Mouse (Mus musculus): ENCODE measurements at regions not wholly inside any gene's neighbourhood (a gene's known extent, or its start where the extent isn't known, plus 50 kb on each side); places are given as distances from the start of the nearest gene placed in this dataset.
"Not testable (repeated sequence)": the region's sequence is repeated elsewhere in the genome, so short reads cannot be mapped to it uniquely, and the experiment has no call there.

DNA sequence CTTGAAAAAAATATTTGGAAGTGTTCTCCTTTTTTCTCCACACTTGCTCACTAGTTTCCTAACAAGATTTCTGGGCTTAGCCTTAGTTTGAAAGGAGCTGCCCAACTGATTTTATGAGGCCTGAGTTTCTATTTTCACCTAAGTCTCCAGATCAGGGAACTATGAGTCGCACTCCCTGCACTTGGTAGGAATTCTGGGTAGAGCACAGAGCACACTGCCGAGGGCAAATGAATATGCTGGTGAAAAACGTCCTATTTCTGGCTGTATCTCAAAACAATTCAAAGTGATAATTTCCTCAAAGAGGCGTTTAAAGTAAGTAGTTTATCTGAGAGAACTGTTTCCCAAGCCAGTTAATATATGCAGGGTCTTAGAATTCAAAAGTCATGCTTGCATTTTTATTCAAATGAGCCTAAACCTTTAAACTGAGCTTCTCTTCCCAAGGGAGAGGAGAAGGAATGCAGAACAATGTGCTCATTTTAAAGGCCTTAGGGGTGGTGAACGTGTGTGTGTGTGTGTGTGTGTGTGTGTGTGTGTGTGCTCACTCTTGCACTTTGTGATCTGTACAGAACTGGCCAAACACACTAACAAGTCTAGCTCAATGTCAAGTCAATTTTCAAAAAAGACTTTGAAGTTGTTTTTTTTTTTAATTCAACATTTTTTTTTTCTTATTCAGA, 156.9 kb downstream of the Wdr20rt start:
- no peak overlapping the region for H3K9ac ChIP-seq (ENCODE audit: low read depth, low read length, severe bottlenecking)
- DNase-seq (ENCODE audit: low spot score) = no peak
- H3K27ac ChIP-seq (replicated peaks; ENCODE audit: low read depth, low read length) = no peak overlapping the region
- no peak overlapping the region for H3K4me2 ChIP-seq (replicated peaks; ENCODE audit: low read depth, low read length, severe bottlenecking)
- 43% methylated on average over 5 of the region's 5 CpGs for WGBS
- no peaks in the 10 kb centered on the region for H3K27me3 ChIP-seq (ENCODE audit: control insufficient read depth, insufficient read depth, low read length)
- H3K4me3 ChIP-seq (replicated peaks; ENCODE audit: low read length) = no peak overlapping the region
- ATAC-seq (ENCODE audit: low FRiP score, low read depth) = no peak
- H3K36me3 ChIP-seq (ENCODE audit: control insufficient read depth, insufficient read depth, low read length) = no peaks in the 10 kb centered on the region
- TF ChIP-seq POLR2A (IDR thresholded peaks at IDR 0.05; ENCODE audit: borderline replicate concordance, extremely low read depth, insufficient read depth, insufficient read length) = no peak
- no peaks in the 10 kb centered on the region for H3K9me3 ChIP-seq (ENCODE audit: control insufficient read depth, low read length)
- no peaks in the 10 kb centered on the region for H3K4me1 ChIP-seq (ENCODE audit: control insufficient read depth, insufficient read depth, low read length)

GRCm38 (mm10) chr12:65382796-65383195, 157.5 kb downstream of the Wdr20rt start:
- H3K9me3 ChIP-seq (ENCODE audit: control insufficient read depth, low read length); H3K4me2 ChIP-seq (replicated peaks; ENCODE audit: low read depth, low read length, severe bottlenecking); H3K4me3 ChIP-seq (replicated peaks; ENCODE audit: low read length); H3K27me3 ChIP-seq (ENCODE audit: control insufficient read depth, insufficient read depth, low read length); DNase-seq (ENCODE audit: low spot score); ATAC-seq (ENCODE audit: low FRiP score, low read depth); H3K27ac ChIP-seq (replicated peaks; ENCODE audit: low read depth, low read length); H3K36me3 ChIP-seq (ENCODE audit: control insufficient read depth, insufficient read depth, low read length); H3K9ac ChIP-seq (ENCODE audit: low read depth, low read length, severe bottlenecking); H3K4me1 ChIP-seq (ENCODE audit: control insufficient read depth, insufficient read depth, low read length): not testable (repeated sequence)
- 95% methylated on average over 11 of the region's 11 CpGs for WGBS

GRCm38 (mm10) chr12:65386005-65386645, 160.8 kb downstream of the Wdr20rt start:
- Histone ChIP-seq H3K9me3 (ENCODE audit: control insufficient read depth, low read length) (no peaks in the 10 kb centered on the region), H3K4me1 (ENCODE audit: control insufficient read depth, insufficient read depth, low read length) (no peaks in the 10 kb centered on the region), H3K4me2 (replicated peaks; ENCODE audit: low read depth, low read length, severe bottlenecking) (no peak overlapping the region), H3K9ac (ENCODE audit: low read depth, low read length, severe bottlenecking) (no peak overlapping the region), H3K27ac (replicated peaks; ENCODE audit: low read depth, low read length) (no peak overlapping the region), H3K27me3 (ENCODE audit: control insufficient read depth, insufficient read depth, low read length) (no peaks in the 10 kb centered on the region), H3K4me3 (replicated peaks; ENCODE audit: low read length) (no peak overlapping the region), H3K36me3 (ENCODE audit: control insufficient read depth, insufficient read depth, low read length) (no peaks in the 10 kb centered on the region)
- TF ChIP-seq POLR2A (IDR thresholded peaks at IDR 0.05; ENCODE audit: borderline replicate concordance, extremely low read depth, insufficient read depth, insufficient read length) = no peak
- 79% methylated on average over 2 of the region's 2 CpGs for WGBS
- DNase-seq (ENCODE audit: low spot score) (no peak), ATAC-seq (ENCODE audit: low FRiP score, low read depth) (no peak)

DNA sequence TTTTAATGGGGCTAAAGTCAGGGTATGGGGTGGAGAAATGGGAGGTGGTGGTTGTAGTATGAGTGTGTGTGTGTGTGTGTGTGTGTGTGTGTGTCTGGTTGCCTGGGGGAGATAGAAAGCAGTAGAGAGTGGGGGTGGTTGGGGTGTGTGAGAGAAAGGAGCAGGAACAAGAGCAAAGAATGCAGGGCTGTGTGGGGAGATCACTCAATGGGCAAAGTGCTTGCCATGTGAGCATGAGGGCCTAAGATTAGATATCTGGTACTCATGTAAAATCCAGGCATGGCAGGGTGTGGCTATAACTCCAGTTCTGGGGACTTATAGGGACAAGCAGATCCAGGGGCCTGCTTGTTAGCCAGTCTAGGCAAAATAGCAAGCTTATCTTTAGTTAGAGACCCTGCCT, 161.7 kb downstream of the Wdr20rt start:
- Histone ChIP-seq H3K4me3 (replicated peaks; ENCODE audit: low read length) (no peak overlapping the region), H3K27ac (replicated peaks; ENCODE audit: low read depth, low read length) (no peak overlapping the region), H3K4me2 (replicated peaks; ENCODE audit: low read depth, low read length, severe bottlenecking) (no peak overlapping the region), H3K36me3 (ENCODE audit: control insufficient read depth, insufficient read depth, low read length) (no peaks in the 10 kb centered on the region), H3K27me3 (ENCODE audit: control insufficient read depth, insufficient read depth, low read length) (no peaks in the 10 kb centered on the region), H3K4me1 (ENCODE audit: control insufficient read depth, insufficient read depth, low read length) (no peaks in the 10 kb centered on the region), H3K9ac (ENCODE audit: low read depth, low read length, severe bottlenecking) (no peak overlapping the region), H3K9me3 (ENCODE audit: control insufficient read depth, low read length) (no peaks in the 10 kb centered on the region)
- no peak for DNase-seq (ENCODE audit: low spot score)
- no peak for ATAC-seq (ENCODE audit: low FRiP score, low read depth)
- TF ChIP-seq POLR2A (IDR thresholded peaks at IDR 0.05; ENCODE audit: borderline replicate concordance, extremely low read depth, insufficient read depth, insufficient read length) = no peak

- TF ChIP-seq POLR2A (IDR thresholded peaks at IDR 0.05; ENCODE audit: borderline replicate concordance, extremely low read depth, insufficient read depth, insufficient read length) = no peak
- H3K9me3 ChIP-seq (ENCODE audit: control insufficient read depth, low read length) = no peaks in the 10 kb centered on the region
- no peaks in the 10 kb centered on the region for H3K4me1 ChIP-seq (ENCODE audit: control insufficient read depth, insufficient read depth, low read length)
- ATAC-seq (ENCODE audit: low FRiP score, low read depth) (no peak), DNase-seq (ENCODE audit: low spot score) (no peak)
- 55% methylated on average over 2 of the region's 2 CpGs for WGBS
- no peak overlapping the region for H3K4me2 ChIP-seq (replicated peaks; ENCODE audit: low read depth, low read length, severe bottlenecking)
- no peaks in the 10 kb centered on the region for H3K27me3 ChIP-seq (ENCODE audit: control insufficient read depth, insufficient read depth, low read length)
- no peak overlapping the region for H3K4me3 ChIP-seq (replicated peaks; ENCODE audit: low read length)
- no peak overlapping the region for H3K9ac ChIP-seq (ENCODE audit: low read depth, low read length, severe bottlenecking)
- no peaks in the 10 kb centered on the region for H3K36me3 ChIP-seq (ENCODE audit: control insufficient read depth, insufficient read depth, low read length)
- H3K27ac ChIP-seq (replicated peaks; ENCODE audit: low read depth, low read length) = no peak overlapping the region
Measured at GRCm38 (mm10) chr12:65389512-65389911, 164.2 kb downstream of the Wdr20rt start.
